Mouse (Mus musculus): Measurements from ENCODE around the gene Cyp1a1. TPM values are rescaled to one million over a fixed set of nuclear protein-coding genes. Genes with fewer than 3 reads are reported as not detected.
A peak's percentile ranks its signal among the peaks of the same experiment; 100 is the strongest.

Cyp1a1 gene
- total and polyA plus RNA-seq, 2 experiments: 1.0 TPM

- peaks cover 44% of the 10 kb centered on the region for H3K4me1 ChIP-seq (ENCODE audit: control insufficient read depth, insufficient read depth, low read length)
- H3K79me2 ChIP-seq (ENCODE audit: control insufficient read depth, insufficient read depth, low read length): peaks cover 27% of the 10 kb centered on the region
- no peak for TF ChIP-seq CTCF (IDR thresholded peaks at IDR 0.05; ENCODE audit: low read depth, low read length)
- TF ChIP-seq POLR2A (IDR thresholded peaks at IDR 0.05; ENCODE audit: extremely low read depth, insufficient read depth, low read length): 0 out of 2 replicates have a peak, but pooled peaks have one; percentile 7
- H3K9ac ChIP-seq (ENCODE audit: low read depth, low read length): peak overlapping the region; percentile 70
- H3K36me3 ChIP-seq (ENCODE audit: control insufficient read depth, insufficient read depth, low read length): no peaks in the 10 kb centered on the region
- H3K4me3 ChIP-seq (ENCODE audit: insufficient read depth, low read depth, low read length): peak overlapping the region; percentile 24
- H3K27ac ChIP-seq (replicated peaks; ENCODE audit: insufficient read depth, low read depth, low read length): peak overlapping the region; percentile 98
- 35% methylated on average over 12 of the region's 12 CpGs for WGBS
- no peaks in the 10 kb centered on the region for H3K27me3 ChIP-seq (ENCODE audit: control insufficient read depth, insufficient read depth, low read length)
- peak; percentile 92 for DNase-seq (ENCODE audit: extremely low read depth, low read depth, low spot score)
These were observed 41.1 kb upstream of the Cyp1a1 start for GRCm38 (mm10) chr9:57646551-57647103.

- no peak for DNase-seq (ENCODE audit: extremely low read depth, low read depth, low spot score)
- 32% methylated on average over 4 of the region's 4 CpGs for WGBS
- H3K4me1 ChIP-seq (ENCODE audit: control insufficient read depth, insufficient read depth, low read length): peaks cover 41% of the 10 kb centered on the region
- peak overlapping the region; percentile 98 for H3K27ac ChIP-seq (replicated peaks; ENCODE audit: insufficient read depth, low read depth, low read length)
- H3K79me2 ChIP-seq (ENCODE audit: control insufficient read depth, insufficient read depth, low read length): peaks cover 20% of the 10 kb centered on the region
- H3K4me3 ChIP-seq (ENCODE audit: insufficient read depth, low read depth, low read length): no peak overlapping the region
- no peaks in the 10 kb centered on the region for H3K36me3 ChIP-seq (ENCODE audit: control insufficient read depth, insufficient read depth, low read length)
- TF ChIP-seq POLR2A (IDR thresholded peaks at IDR 0.05; ENCODE audit: extremely low read depth, insufficient read depth, low read length) (no peak), CTCF (IDR thresholded peaks at IDR 0.05; ENCODE audit: low read depth, low read length) (no peak)
- H3K27me3 ChIP-seq (ENCODE audit: control insufficient read depth, insufficient read depth, low read length): no peaks in the 10 kb centered on the region
- peak overlapping the region; percentile 70 for H3K9ac ChIP-seq (ENCODE audit: low read depth, low read length)
These were observed 40.2 kb upstream of the Cyp1a1 start for GRCm38 (mm10) chr9:57647286-57648108.

- peak overlapping the region; percentile 18 for H3K27ac ChIP-seq (replicated peaks; ENCODE audit: insufficient read depth, low read depth, low read length)
- WGBS: 93% methylated on average over 6 of the region's 6 CpGs
These were observed 37.5 kb upstream of the Cyp1a1 start for GRCm38 (mm10) chr9:57650130-57650785.

GRCm38 (mm10) chr9:57650786-57651311 is 36.9 kb upstream of the Cyp1a1 start:
- Histone ChIP-seq H3K27ac (replicated peaks; ENCODE audit: insufficient read depth, low read depth, low read length) (peak overlapping the region; percentile 27; the same call in 1 of the 2 replicates), H3K4me3 (ENCODE audit: insufficient read depth, low read depth, low read length) (no peak overlapping the region), H3K9ac (ENCODE audit: low read depth, low read length) (no peak overlapping the region), H3K4me1 (ENCODE audit: control insufficient read depth, insufficient read depth, low read length) (peaks cover 25% of the 10 kb centered on the region), H3K27me3 (ENCODE audit: control insufficient read depth, insufficient read depth, low read length) (no peaks in the 10 kb centered on the region), H3K36me3 (ENCODE audit: control insufficient read depth, insufficient read depth, low read length) (no peaks in the 10 kb centered on the region), H3K79me2 (ENCODE audit: control insufficient read depth, insufficient read depth, low read length) (no peaks in the 10 kb centered on the region)
- DNase-seq (ENCODE audit: extremely low read depth, low read depth, low spot score): no peak
- TF ChIP-seq CTCF (IDR thresholded peaks at IDR 0.05; ENCODE audit: low read depth, low read length): no peak
- no peak for TF ChIP-seq POLR2A (IDR thresholded peaks at IDR 0.05; ENCODE audit: extremely low read depth, insufficient read depth, low read length)
- WGBS: 70% methylated on average over 6 of the region's 6 CpGs

More at GRCm38 (mm10) chr9:57650130-57650785, 37.5 kb upstream of the Cyp1a1 start:
- Histone ChIP-seq H3K36me3 (ENCODE audit: control insufficient read depth, insufficient read depth, low read length) (no peaks in the 10 kb centered on the region), H3K9ac (ENCODE audit: low read depth, low read length) (no peak overlapping the region), H3K4me1 (ENCODE audit: control insufficient read depth, insufficient read depth, low read length) (peaks cover 26% of the 10 kb centered on the region), H3K27me3 (ENCODE audit: control insufficient read depth, insufficient read depth, low read length) (no peaks in the 10 kb centered on the region), H3K4me3 (ENCODE audit: insufficient read depth, low read depth, low read length) (no peak overlapping the region), H3K79me2 (ENCODE audit: control insufficient read depth, insufficient read depth, low read length) (no peaks in the 10 kb centered on the region)
- no peak for DNase-seq (ENCODE audit: extremely low read depth, low read depth, low spot score)
- TF ChIP-seq CTCF (IDR thresholded peaks at IDR 0.05; ENCODE audit: low read depth, low read length) (no peak), POLR2A (IDR thresholded peaks at IDR 0.05; ENCODE audit: extremely low read depth, insufficient read depth, low read length) (no peak)

GRCm38 (mm10) chr9:57652351-57652750 is 35.4 kb upstream of the Cyp1a1 start:
- peaks cover 18% of the 10 kb centered on the region for H3K4me1 ChIP-seq (ENCODE audit: control insufficient read depth, insufficient read depth, low read length)
- TF ChIP-seq POLR2A (IDR thresholded peaks at IDR 0.05; ENCODE audit: extremely low read depth, insufficient read depth, low read length) (no peak), CTCF (IDR thresholded peaks at IDR 0.05; ENCODE audit: low read depth, low read length) (no peak)
- H3K79me2 ChIP-seq (ENCODE audit: control insufficient read depth, insufficient read depth, low read length): no peaks in the 10 kb centered on the region
- no peak overlapping the region; the same call in 1 of the 2 replicates for H3K27ac ChIP-seq (replicated peaks; ENCODE audit: insufficient read depth, low read depth, low read length)
- H3K27me3 ChIP-seq (ENCODE audit: control insufficient read depth, insufficient read depth, low read length): no peaks in the 10 kb centered on the region
- H3K36me3 ChIP-seq (ENCODE audit: control insufficient read depth, insufficient read depth, low read length): no peaks in the 10 kb centered on the region
- WGBS: 65% methylated on average over 9 of the region's 9 CpGs
- no peak overlapping the region for H3K9ac ChIP-seq (ENCODE audit: low read depth, low read length)
- H3K4me3 ChIP-seq (ENCODE audit: insufficient read depth, low read depth, low read length): no peak overlapping the region
- no peak for DNase-seq (ENCODE audit: extremely low read depth, low read depth, low spot score)
